Mouse (Mus musculus): ENCODE measurements around the gene Chic1. TPM values are rescaled to one million over a fixed set of nuclear protein-coding genes. Genes with fewer than 3 reads are reported as not detected.

Gene Chic1
- polyA plus RNA-seq, 1 experiment from 2014 or later, result 2.0 TPM

- Histone ChIP-seq H3K4me2 (replicated peaks; ENCODE audit: low read depth) (no peak overlapping the region), H3K9me3 (ENCODE audit: control insufficient read depth) (no peaks in the 10 kb centered on the region), H3K27ac (ENCODE audit: low read depth, low read length) (no peak overlapping the region), H3K36me3 (ENCODE audit: control insufficient read depth, insufficient read depth) (no peaks in the 10 kb centered on the region), H3K4me3 (ENCODE audit: low read depth, low read length) (no peak overlapping the region), H3K9ac (ENCODE audit: low read depth, low read length) (no peak overlapping the region), H3K27me3 (replicated peaks; ENCODE audit: control insufficient read depth, insufficient read depth, low read length) (no peaks in the 10 kb centered on the region), H3K4me1 (replicated peaks; ENCODE audit: control insufficient read depth, insufficient read depth, low read length) (no peaks in the 10 kb centered on the region)
- ATAC-seq, result no peak
- no peak for TF ChIP-seq CTCF (IDR thresholded peaks at IDR 0.05; ENCODE audit: low read depth)
- 76% methylated on average over 3 of the region's 3 CpGs for WGBS
Observed at GRCm38 (mm10) chrX:103368650-103369049, 12.4 kb downstream of the Chic1 start.

- H3K4me3 ChIP-seq (ENCODE audit: low read depth, low read length), result no peak overlapping the region
- ATAC-seq, result no peak
- H3K9ac ChIP-seq (ENCODE audit: low read depth, low read length), result no peak overlapping the region
- no peaks in the 10 kb centered on the region for H3K4me1 ChIP-seq (replicated peaks; ENCODE audit: control insufficient read depth, insufficient read depth, low read length)
- H3K27ac ChIP-seq (ENCODE audit: low read depth, low read length), result no peak overlapping the region
- H3K9me3 ChIP-seq (ENCODE audit: control insufficient read depth), result no peaks in the 10 kb centered on the region
- H3K4me2 ChIP-seq (replicated peaks; ENCODE audit: low read depth), result no peak overlapping the region
- 62% methylated on average over 2 of the region's 2 CpGs for WGBS
- peak; percentile 54; the same call in 1 of the 2 replicates for TF ChIP-seq CTCF (IDR thresholded peaks at IDR 0.05; ENCODE audit: low read depth)
- no peaks in the 10 kb centered on the region for H3K36me3 ChIP-seq (ENCODE audit: control insufficient read depth, insufficient read depth)
- H3K27me3 ChIP-seq (replicated peaks; ENCODE audit: control insufficient read depth, insufficient read depth, low read length), result no peaks in the 10 kb centered on the region
Observed at GRCm38 (mm10) chrX:103371221-103371620, 14.9 kb downstream of the Chic1 start.

- Histone ChIP-seq H3K27me3 (replicated peaks; ENCODE audit: control insufficient read depth, insufficient read depth, low read length) (no peaks in the 10 kb centered on the region), H3K9me3 (ENCODE audit: control insufficient read depth) (no peaks in the 10 kb centered on the region), H3K4me3 (ENCODE audit: low read depth, low read length) (no peak overlapping the region), H3K4me2 (replicated peaks; ENCODE audit: low read depth) (no peak overlapping the region), H3K4me1 (replicated peaks; ENCODE audit: control insufficient read depth, insufficient read depth, low read length) (no peaks in the 10 kb centered on the region), H3K27ac (ENCODE audit: low read depth, low read length) (no peak overlapping the region), H3K36me3 (ENCODE audit: control insufficient read depth, insufficient read depth) (no peaks in the 10 kb centered on the region), H3K9ac (ENCODE audit: low read depth, low read length) (no peak overlapping the region)
- WGBS, result 32% methylated on average over 2 of the region's 2 CpGs
- ATAC-seq, result 0 out of 2 replicates have a peak, but pooled peaks have one; percentile 41
- peak; percentile 64 for TF ChIP-seq CTCF (IDR thresholded peaks at IDR 0.05; ENCODE audit: low read depth)
Observed at GRCm38 (mm10) chrX:103371627-103372026, 15.4 kb downstream of the Chic1 start.

GRCm38 (mm10) chrX:103374250-103374649 lies 18.0 kb downstream of the Chic1 start:
- 66% methylated on average over 5 of the region's 5 CpGs for WGBS
- H3K4me2 ChIP-seq (replicated peaks; ENCODE audit: low read depth), result no peak overlapping the region
- no peaks in the 10 kb centered on the region for H3K27me3 ChIP-seq (replicated peaks; ENCODE audit: control insufficient read depth, insufficient read depth, low read length)
- peak; percentile 60 for TF ChIP-seq CTCF (IDR thresholded peaks at IDR 0.05; ENCODE audit: low read depth)
- no peak overlapping the region for H3K4me3 ChIP-seq (ENCODE audit: low read depth, low read length)
- no peak for ATAC-seq
- H3K4me1 ChIP-seq (replicated peaks; ENCODE audit: control insufficient read depth, insufficient read depth, low read length), result no peaks in the 10 kb centered on the region
- no peaks in the 10 kb centered on the region for H3K9me3 ChIP-seq (ENCODE audit: control insufficient read depth)
- no peak overlapping the region for H3K9ac ChIP-seq (ENCODE audit: low read depth, low read length)
- no peak overlapping the region for H3K27ac ChIP-seq (ENCODE audit: low read depth, low read length)
- no peaks in the 10 kb centered on the region for H3K36me3 ChIP-seq (ENCODE audit: control insufficient read depth, insufficient read depth)

GRCm38 (mm10) chrX:103384528-103384927 lies 28.3 kb downstream of the Chic1 start:
- no peaks in the 10 kb centered on the region for H3K4me1 ChIP-seq (replicated peaks; ENCODE audit: control insufficient read depth, insufficient read depth, low read length)

GRCm38 (mm10) chrX:103388131-103388530 lies 31.9 kb downstream of the Chic1 start:
- Histone ChIP-seq H3K4me3 (ENCODE audit: low read depth, low read length) (no peak overlapping the region), H3K27me3 (replicated peaks; ENCODE audit: control insufficient read depth, insufficient read depth, low read length) (no peaks in the 10 kb centered on the region), H3K4me2 (replicated peaks; ENCODE audit: low read depth) (no peak overlapping the region), H3K4me1 (replicated peaks; ENCODE audit: control insufficient read depth, insufficient read depth, low read length) (no peaks in the 10 kb centered on the region), H3K9me3 (ENCODE audit: control insufficient read depth) (no peaks in the 10 kb centered on the region), H3K9ac (ENCODE audit: low read depth, low read length) (no peak overlapping the region), H3K27ac (ENCODE audit: low read depth, low read length) (no peak overlapping the region), H3K36me3 (ENCODE audit: control insufficient read depth, insufficient read depth) (no peaks in the 10 kb centered on the region)
- 83% methylated on average over 3 of the region's 3 CpGs for WGBS
- no peak for TF ChIP-seq CTCF (IDR thresholded peaks at IDR 0.05; ENCODE audit: low read depth)
- no peak for ATAC-seq

More at GRCm38 (mm10) chrX:103384528-103384927, 28.3 kb downstream of the Chic1 start:
- Histone ChIP-seq H3K9ac (ENCODE audit: low read depth, low read length) (no peak overlapping the region), H3K9me3 (ENCODE audit: control insufficient read depth) (no peaks in the 10 kb centered on the region), H3K4me3 (ENCODE audit: low read depth, low read length) (no peak overlapping the region), H3K27ac (ENCODE audit: low read depth, low read length) (no peak overlapping the region), H3K4me2 (replicated peaks; ENCODE audit: low read depth) (no peak overlapping the region), H3K27me3 (replicated peaks; ENCODE audit: control insufficient read depth, insufficient read depth, low read length) (no peaks in the 10 kb centered on the region), H3K36me3 (ENCODE audit: control insufficient read depth, insufficient read depth) (no peaks in the 10 kb centered on the region)
- TF ChIP-seq CTCF (IDR thresholded peaks at IDR 0.05; ENCODE audit: low read depth), result peak; percentile 53
- no peak for ATAC-seq
- WGBS, result 77% methylated on average over 3 of the region's 3 CpGs

- Histone ChIP-seq H3K9ac (ENCODE audit: low read depth, low read length) (no peak overlapping the region), H3K27ac (ENCODE audit: low read depth, low read length) (no peak overlapping the region), H3K27me3 (replicated peaks; ENCODE audit: control insufficient read depth, insufficient read depth, low read length) (no peaks in the 10 kb centered on the region), H3K4me2 (replicated peaks; ENCODE audit: low read depth) (no peak overlapping the region), H3K4me3 (ENCODE audit: low read depth, low read length) (no peak overlapping the region), H3K4me1 (replicated peaks; ENCODE audit: control insufficient read depth, insufficient read depth, low read length) (no peaks in the 10 kb centered on the region), H3K36me3 (ENCODE audit: control insufficient read depth, insufficient read depth) (no peaks in the 10 kb centered on the region), H3K9me3 (ENCODE audit: control insufficient read depth) (no peaks in the 10 kb centered on the region)
- no peak for ATAC-seq
- 81% methylated on average over 1 of the region's 1 CpGs for WGBS
- no peak for TF ChIP-seq CTCF (IDR thresholded peaks at IDR 0.05; ENCODE audit: low read depth)
Observed at GRCm38 (mm10) chrX:103393841-103394240, 37.6 kb downstream of the Chic1 start.

Data from intestine, postnatal 0 days (tissue).